Mouse (Mus musculus): ENCODE data around the gene Clic3. TPM values are rescaled to one million over a fixed set of nuclear protein-coding genes. Genes with fewer than 3 reads are reported as not detected.
A peak's percentile ranks its signal among the peaks of the same experiment; 100 is the strongest.

Gene Clic3
- polyA plus RNA-seq, 1 experiment from 2014 or later, result 1.1 TPM

GRCm38 (mm10) chr2:25500071-25500575, 43.5 kb downstream of the Clic3 start:
- WGBS, result 72% methylated on average over 6 of the region's 6 CpGs
- Histone ChIP-seq H3K9ac (ENCODE audit: low read length) (peak overlapping the region; percentile 95), H3K4me2 (ENCODE audit: low read length) (peak overlapping the region; percentile 54), H3K4me1 (ENCODE audit: control insufficient read depth, insufficient read depth, low read length) (peaks cover 8% of the 10 kb centered on the region), H3K27me3 (replicated peaks; ENCODE audit: control insufficient read depth, insufficient read depth, low read length) (no peaks in the 10 kb centered on the region), H3K36me3 (ENCODE audit: control insufficient read depth, insufficient read depth, low read length) (peaks cover 21% of the 10 kb centered on the region), H3K9me3 (replicated peaks; ENCODE audit: control insufficient read depth, low read length) (no peaks in the 10 kb centered on the region), H3K4me3 (ENCODE audit: low read depth, low read length) (peak overlapping the region; percentile 65), H3K27ac (ENCODE audit: low read depth, low read length) (no peak overlapping the region)
- DNase-seq (ENCODE audit: low spot score) (peak; percentile 8), ATAC-seq (peak; percentile 12)

- Histone ChIP-seq H3K27me3 (replicated peaks; ENCODE audit: control insufficient read depth, insufficient read depth, low read length) (no peaks in the 10 kb centered on the region), H3K4me2 (ENCODE audit: low read length) (peak within 1 kb of the TSS; percentile 90), H3K4me3 (ENCODE audit: low read depth, low read length) (peak within 1 kb of the TSS; percentile 65), H3K36me3 (ENCODE audit: control insufficient read depth, insufficient read depth, low read length) (peaks cover 27% of the 10 kb centered on the region), H3K4me1 (ENCODE audit: control insufficient read depth, insufficient read depth, low read length) (peaks cover 8% of the 10 kb centered on the region), H3K9ac (ENCODE audit: low read length) (peak within 1 kb of the TSS; percentile 95), H3K9me3 (replicated peaks; ENCODE audit: control insufficient read depth, low read length) (no peaks in the 10 kb centered on the region), H3K27ac (ENCODE audit: low read depth, low read length) (peak within 1 kb of the TSS; percentile 65)
- ATAC-seq, result peak; percentile 92
- DNase-seq (ENCODE audit: low spot score), result peak; percentile 98
- under 1% methylated on average over 40 of the region's 44 CpGs for whole genome bisulfite sequencing
Measured at GRCm38 (mm10) chr2:25500576-25501405, 44.2 kb downstream of the Clic3 start, which contains the start of gene Fbxw5. Fbxw5 (plus strand) TSS chr2:25500750.

GRCm38 (mm10) chr2:25501593-25502486, 45.2 kb downstream of the Clic3 start, which contains the start of gene C8g:
C8g (minus strand) TSS chr2:25501719.
- no peak for DNase-seq (ENCODE audit: low spot score)

DNA sequence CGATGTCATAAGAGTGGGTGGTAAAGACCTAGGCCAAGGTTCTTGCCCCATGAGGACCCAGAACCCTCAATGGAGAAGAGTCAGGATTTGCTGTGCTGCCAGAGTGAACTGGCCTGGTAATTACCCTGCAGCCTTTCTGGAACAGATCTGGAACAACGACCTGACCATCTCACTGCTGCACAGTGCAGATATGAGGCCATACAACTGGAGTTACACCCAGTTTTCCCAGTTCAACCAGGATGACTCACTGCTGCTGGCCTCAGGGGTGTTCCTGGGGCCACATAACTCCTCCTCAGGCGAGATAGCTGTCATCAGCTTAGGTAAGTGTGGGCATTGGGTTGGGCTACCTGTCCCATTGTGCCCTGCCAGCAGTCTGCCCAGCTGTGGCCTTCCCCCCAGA, 46.1 kb downstream of the Clic3 start:
- 80% methylated on average over 3 of the region's 3 CpGs for WGBS
- Histone ChIP-seq H3K4me1 (ENCODE audit: control insufficient read depth, insufficient read depth, low read length) (peaks cover 8% of the 10 kb centered on the region), H3K27me3 (replicated peaks; ENCODE audit: control insufficient read depth, insufficient read depth, low read length) (no peaks in the 10 kb centered on the region), H3K4me2 (ENCODE audit: low read length) (no peak overlapping the region), H3K36me3 (ENCODE audit: control insufficient read depth, insufficient read depth, low read length) (peaks cover 30% of the 10 kb centered on the region), H3K9me3 (replicated peaks; ENCODE audit: control insufficient read depth, low read length) (no peaks in the 10 kb centered on the region), H3K9ac (ENCODE audit: low read length) (no peak overlapping the region), H3K4me3 (ENCODE audit: low read depth, low read length) (no peak overlapping the region), H3K27ac (ENCODE audit: low read depth, low read length) (no peak overlapping the region)
- DNase-seq (ENCODE audit: low spot score) (no peak), ATAC-seq (no peak)

More at GRCm38 (mm10) chr2:25501593-25502486, 45.2 kb downstream of the Clic3 start, which contains the start of gene C8g:
- H3K36me3 ChIP-seq (ENCODE audit: control insufficient read depth, insufficient read depth, low read length), result peaks cover 30% of the 10 kb centered on the region
- peak within 1 kb of the TSS; percentile 90 for H3K4me2 ChIP-seq (ENCODE audit: low read length)
- peak within 1 kb of the TSS; percentile 95 for H3K9ac ChIP-seq (ENCODE audit: low read length)
- H3K4me3 ChIP-seq (ENCODE audit: low read depth, low read length), result peak within 1 kb of the TSS; percentile 65
- H3K27ac ChIP-seq (ENCODE audit: low read depth, low read length), result peak within 1 kb of the TSS; percentile 65
- H3K9me3 ChIP-seq (replicated peaks; ENCODE audit: control insufficient read depth, low read length), result no peaks in the 10 kb centered on the region
- H3K4me1 ChIP-seq (ENCODE audit: control insufficient read depth, insufficient read depth, low read length), result peaks cover 8% of the 10 kb centered on the region
- H3K27me3 ChIP-seq (replicated peaks; ENCODE audit: control insufficient read depth, insufficient read depth, low read length), result no peaks in the 10 kb centered on the region
- ATAC-seq, result no peak
- 76% methylated on average over 20 of the region's 20 CpGs for WGBS

DNA sequence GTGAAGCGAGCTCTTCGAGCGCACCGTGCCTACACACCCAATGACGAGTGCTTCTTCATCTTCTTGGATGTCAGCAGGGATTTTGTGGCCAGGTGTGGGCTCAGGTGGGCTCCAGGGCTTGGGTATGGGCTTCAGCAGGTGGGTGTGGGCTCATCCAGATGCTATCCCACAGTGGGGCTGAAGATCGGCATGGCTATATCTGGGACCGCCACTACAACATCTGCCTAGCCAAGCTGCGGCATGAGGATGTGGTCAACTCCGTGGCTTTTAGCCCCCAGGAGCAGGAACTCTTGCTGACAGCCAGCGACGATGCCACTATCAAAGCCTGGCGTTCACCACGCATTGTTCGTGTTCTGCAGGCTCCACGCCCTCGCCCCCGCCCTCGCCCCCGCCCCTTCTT, 47.9 kb downstream of the Clic3 start:
- peaks cover 8% of the 10 kb centered on the region for H3K4me1 ChIP-seq (ENCODE audit: control insufficient read depth, insufficient read depth, low read length)
- DNase-seq (ENCODE audit: low spot score) (no peak), ATAC-seq (no peak)
- no peak overlapping the region for H3K27ac ChIP-seq (ENCODE audit: low read depth, low read length)
- peaks cover 30% of the 10 kb centered on the region for H3K36me3 ChIP-seq (ENCODE audit: control insufficient read depth, insufficient read depth, low read length)
- H3K9ac ChIP-seq (ENCODE audit: low read length), result no peak overlapping the region
- H3K27me3 ChIP-seq (replicated peaks; ENCODE audit: control insufficient read depth, insufficient read depth, low read length), result no peaks in the 10 kb centered on the region
- WGBS, result 96% methylated on average over 19 of the region's 19 CpGs
- H3K4me3 ChIP-seq (ENCODE audit: low read depth, low read length), result no peak overlapping the region
- no peaks in the 10 kb centered on the region for H3K9me3 ChIP-seq (replicated peaks; ENCODE audit: control insufficient read depth, low read length)
- H3K4me2 ChIP-seq (ENCODE audit: low read length), result no peak overlapping the region

GRCm38 (mm10) chr2:25505000-25505399, 48.4 kb downstream of the Clic3 start:
- Histone ChIP-seq H3K9me3 (replicated peaks; ENCODE audit: control insufficient read depth, low read length) (no peaks in the 10 kb centered on the region), H3K27ac (ENCODE audit: low read depth, low read length) (no peak overlapping the region), H3K27me3 (replicated peaks; ENCODE audit: control insufficient read depth, insufficient read depth, low read length) (no peaks in the 10 kb centered on the region), H3K4me1 (ENCODE audit: control insufficient read depth, insufficient read depth, low read length) (peaks cover 8% of the 10 kb centered on the region), H3K9ac (ENCODE audit: low read length) (no peak overlapping the region), H3K4me2 (ENCODE audit: low read length) (no peak overlapping the region), H3K36me3 (ENCODE audit: control insufficient read depth, insufficient read depth, low read length) (peaks cover 30% of the 10 kb centered on the region), H3K4me3 (ENCODE audit: low read depth, low read length) (no peak overlapping the region)
- DNase-seq (ENCODE audit: low spot score) (no peak), ATAC-seq (no peak)
- WGBS, result 93% methylated on average over 1 of the region's 1 CpGs

DNA sequence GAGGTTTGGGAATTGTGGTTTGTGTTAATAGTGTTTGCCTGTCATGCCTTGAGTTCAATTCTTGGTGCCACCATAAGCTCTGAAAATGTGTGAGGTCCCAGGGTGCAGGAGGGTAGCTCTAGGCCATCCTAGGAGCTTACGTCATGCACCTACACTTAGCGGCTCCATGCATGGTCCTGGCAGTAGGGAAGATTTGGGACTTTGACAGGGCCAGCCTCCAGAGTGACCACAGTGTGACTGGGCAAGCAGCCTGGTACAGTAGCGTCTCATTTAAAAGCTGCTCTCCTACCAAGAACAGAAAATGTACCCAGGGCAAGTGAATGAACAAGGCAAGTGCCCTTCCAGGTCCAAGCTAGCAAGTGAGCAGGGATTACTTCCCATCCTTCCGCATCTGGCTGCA, 49.2 kb downstream of the Clic3 start:
- Histone ChIP-seq H3K9ac (ENCODE audit: low read length) (no peak overlapping the region), H3K27me3 (replicated peaks; ENCODE audit: control insufficient read depth, insufficient read depth, low read length) (no peaks in the 10 kb centered on the region), H3K4me2 (ENCODE audit: low read length) (no peak overlapping the region), H3K4me3 (ENCODE audit: low read depth, low read length) (no peak overlapping the region), H3K9me3 (replicated peaks; ENCODE audit: control insufficient read depth, low read length) (no peaks in the 10 kb centered on the region), H3K27ac (ENCODE audit: low read depth, low read length) (no peak overlapping the region), H3K36me3 (ENCODE audit: control insufficient read depth, insufficient read depth, low read length) (peaks cover 30% of the 10 kb centered on the region), H3K4me1 (ENCODE audit: control insufficient read depth, insufficient read depth, low read length) (peaks cover 8% of the 10 kb centered on the region)
- no peak for ATAC-seq
- DNase-seq (ENCODE audit: low spot score), result no peak
- WGBS, result 96% methylated on average over 4 of the region's 4 CpGs

GRCm38 (mm10) chr2:25506964-25507363, 50.3 kb downstream of the Clic3 start:
- H3K27me3 ChIP-seq (replicated peaks; ENCODE audit: control insufficient read depth, insufficient read depth, low read length), result no peaks in the 10 kb centered on the region
- H3K9ac ChIP-seq (ENCODE audit: low read length), result no peak overlapping the region
- WGBS, result 33% methylated on average over 5 of the region's 5 CpGs
- peak; percentile 4 for DNase-seq (ENCODE audit: low spot score)
- H3K4me3 ChIP-seq (ENCODE audit: low read depth, low read length), result no peak overlapping the region
- H3K9me3 ChIP-seq (replicated peaks; ENCODE audit: control insufficient read depth, low read length), result no peaks in the 10 kb centered on the region
- H3K4me1 ChIP-seq (ENCODE audit: control insufficient read depth, insufficient read depth, low read length), result no peaks in the 10 kb centered on the region; the same call in 1 of the 2 replicates
- no peak overlapping the region for H3K27ac ChIP-seq (ENCODE audit: low read depth, low read length)
- no peak for ATAC-seq
- peaks cover 30% of the 10 kb centered on the region for H3K36me3 ChIP-seq (ENCODE audit: control insufficient read depth, insufficient read depth, low read length)
- no peak overlapping the region for H3K4me2 ChIP-seq (ENCODE audit: low read length)

Data from forebrain, embryonic 14.5 days (tissue).